Mouse (Mus musculus) heart, postnatal 0 days (tissue): ENCODE measurements around the gene Stx1a. TPM values are rescaled to one million over a fixed set of nuclear protein-coding genes. Genes with fewer than 3 reads are reported as not detected.

Experiments used
- ATAC-seq: fragments of 200-750 bp; cut with Nextera tagmentation; 2 replicates; pipeline ENCODE4 v1.8.0; 2017; ENCODE audit warnings: low read depth, moderate number of reproducible peaks, moderate library complexity; ENCODE audit not compliant: insufficient read depth
- DNase-seq: peaks from one replicate; pipeline ENCODE4 v3.0.0-alpha.2; 2016; ENCODE audit warnings: low spot score
- H3K27ac ChIP-seq: fragments of 300-500 bp; sonication (generic); 2 replicates; pipeline ENCODE4 v1.5.1; 2014; ENCODE audit warnings: low read depth, mild to moderate bottlenecking
- H3K27me3 ChIP-seq: fragments of 300-500 bp; sonication (generic); 2 replicates; pipeline ENCODE4 v1.6.1; 2014; ENCODE audit warnings: low read length, mixed read lengths; ENCODE audit not compliant: control insufficient read depth, insufficient read depth
- H3K36me3 ChIP-seq: fragments of 300-500 bp; sonication (generic); replicated peaks from 2 replicates; pipeline ENCODE4 v1.6.1; 2014; ENCODE audit warnings: low read length, mixed read lengths; ENCODE audit not compliant: control insufficient read depth, insufficient read depth
- H3K4me1 ChIP-seq: fragments of 300-500 bp; sonication (generic); 2 replicates; pipeline ENCODE4 v1.6.1; 2014; ENCODE audit warnings: antibody characterized with exemption; ENCODE audit not compliant: control insufficient read depth, insufficient read depth
- H3K4me2 ChIP-seq: fragments of 300-500 bp; sonication (generic); 2 replicates; pipeline ENCODE4 v1.6.1; 2014; ENCODE audit warnings: low read depth, mild to moderate bottlenecking, low read length, moderate library complexity
- H3K4me3 ChIP-seq: fragments of 300-500 bp; sonication (generic); 2 replicates; pipeline ENCODE4 v1.5.1; 2014; ENCODE audit warnings: low read depth, low read length
- H3K9ac ChIP-seq: fragments of 300-500 bp; sonication (generic); replicated peaks from 2 replicates; pipeline ENCODE4 v1.6.1; 2014; ENCODE audit warnings: low read depth, low read length, mixed read lengths
- H3K9me3 ChIP-seq: fragments of 300-500 bp; sonication (generic); replicated peaks from 2 replicates; pipeline ENCODE4 v1.6.1; 2016; ENCODE audit warnings: low read length; ENCODE audit not compliant: control insufficient read depth
- CTCF ChIP-seq: IDR thresholded peaks from 2 replicates; pipeline ENCODE4 v1.5.1; 2016; ENCODE audit warnings: antibody characterized with exemption, control low read depth, low read depth
- EP300 ChIP-seq: IDR thresholded peaks from 2 replicates; pipeline ENCODE4 v1.6.1; 2016; ENCODE audit warnings: antibody characterized with exemption, low read depth
- WGBS: fragments of 180-500 bp; shearing (Covaris S2); extraction: QIAGEN DNeasy Blood & Tissue Kit; methylation state at CpG from one replicate; pipeline ENCODE4 v1.1.7; 2014; 5-methylcytosine and 5-hydroxymethylcytosine counted together
- polyA plus RNA-seq: library from polyadenylated mRNA; unstranded; fragments of >200 nt; fragmentation: Nextera tagmentation; extraction: Ambion mirVana; gene quantifications from 2 replicates; pipeline ENCODE4 v1.2.1, GENCODE M21; 2015
- total RNA-seq: library from RNA; depleted of rRNA; stranded (reverse); fragments of >200 nt; gene quantifications from 2 replicates; pipeline ENCODE4 v1.2.3, GENCODE M21; 2014; ENCODE audit warnings: low replicate concordance

Gene Stx1a
- total and polyA plus RNA-seq, 2 experiments from 2014 or later: 2.3 to 2.5 TPM

GRCm38 (mm10) chr5:135007802-135008571 is 15.3 kb upstream of the Stx1a start:
- Histone ChIP-seq H3K4me3 (peak overlapping the region; percentile 61), H3K9ac (peak overlapping the region; percentile 53), H3K4me1 (peaks cover 6% of the 10 kb centered on the region), H3K36me3 (peaks cover 10% of the 10 kb centered on the region; the same call in 1 of the 2 replicates), H3K9me3 (no peaks in the 10 kb centered on the region), H3K27ac (peak overlapping the region; percentile 96), H3K4me2 (peak overlapping the region; percentile 67), H3K27me3 (no peaks in the 10 kb centered on the region)
- 34% methylated on average over 16 of the region's 16 CpGs for WGBS
- TF ChIP-seq EP300 (no peak), CTCF (peak; percentile 22; the same call in 1 of the 2 replicates)
- no peak for ATAC-seq
- DNase-seq: no peak

GRCm38 (mm10) chr5:135008671-135009589 is 14.4 kb upstream of the Stx1a start, which contains the start of gene Abhd11:
Gene Abhd11 (plus strand): TSS chr5:135009152.
- Histone ChIP-seq H3K4me3 (peak within 1 kb of the TSS; percentile 61), H3K36me3 (peaks cover 10% of the 10 kb centered on the region; the same call in 1 of the 2 replicates), H3K4me1 (peaks cover 6% of the 10 kb centered on the region), H3K9me3 (no peaks in the 10 kb centered on the region), H3K27me3 (no peaks in the 10 kb centered on the region), H3K27ac (peak within 1 kb of the TSS; percentile 96), H3K4me2 (peak within 1 kb of the TSS; percentile 67), H3K9ac (peak within 1 kb of the TSS; percentile 54)
- ATAC-seq (peak; percentile 85), DNase-seq (peak; percentile 99)
- 0% methylated on average over 52 of the region's 52 CpGs for WGBS
- TF ChIP-seq EP300 (peak; percentile 78; the same call in 1 of the 2 replicates), CTCF (0 out of 2 replicates have a peak, but pooled peaks have one; percentile 10)

- under 1% methylated on average over 37 of the region's 37 CpGs for WGBS
- Histone ChIP-seq H3K9ac (peak overlapping the region; percentile 54), H3K4me1 (peaks cover 6% of the 10 kb centered on the region), H3K4me2 (peak overlapping the region; percentile 67), H3K27ac (peak overlapping the region; percentile 96), H3K27me3 (no peaks in the 10 kb centered on the region), H3K4me3 (peak overlapping the region; percentile 61), H3K36me3 (peaks cover 10% of the 10 kb centered on the region; the same call in 1 of the 2 replicates), H3K9me3 (no peaks in the 10 kb centered on the region)
- ATAC-seq (peak; percentile 64), DNase-seq (peak; percentile 92)
- 0 out of 2 replicates have a peak, but pooled peaks have one; percentile 12 for TF ChIP-seq EP300
- no peak for TF ChIP-seq CTCF
Observed at GRCm38 (mm10) chr5:135009590-135010319, 13.5 kb upstream of the Stx1a start.

GRCm38 (mm10) chr5:135010320-135010709 is 13.0 kb upstream of the Stx1a start:
- peaks cover 10% of the 10 kb centered on the region; the same call in 1 of the 2 replicates for H3K36me3 ChIP-seq
- peak overlapping the region; percentile 54 for H3K9ac ChIP-seq
- H3K4me3 ChIP-seq: peak overlapping the region; percentile 61
- peak overlapping the region; percentile 67 for H3K4me2 ChIP-seq
- no peaks in the 10 kb centered on the region for H3K27me3 ChIP-seq
- TF ChIP-seq CTCF (no peak), EP300 (no peak)
- 54% methylated on average over 7 of the region's 7 CpGs for WGBS
- ATAC-seq: no peak
- DNase-seq: no peak
- H3K27ac ChIP-seq: peak overlapping the region; percentile 96
- H3K9me3 ChIP-seq: no peaks in the 10 kb centered on the region
- peaks cover 6% of the 10 kb centered on the region for H3K4me1 ChIP-seq
